Mouse (Mus musculus): ENCODE results near the gene Csrnp3.

DNA sequence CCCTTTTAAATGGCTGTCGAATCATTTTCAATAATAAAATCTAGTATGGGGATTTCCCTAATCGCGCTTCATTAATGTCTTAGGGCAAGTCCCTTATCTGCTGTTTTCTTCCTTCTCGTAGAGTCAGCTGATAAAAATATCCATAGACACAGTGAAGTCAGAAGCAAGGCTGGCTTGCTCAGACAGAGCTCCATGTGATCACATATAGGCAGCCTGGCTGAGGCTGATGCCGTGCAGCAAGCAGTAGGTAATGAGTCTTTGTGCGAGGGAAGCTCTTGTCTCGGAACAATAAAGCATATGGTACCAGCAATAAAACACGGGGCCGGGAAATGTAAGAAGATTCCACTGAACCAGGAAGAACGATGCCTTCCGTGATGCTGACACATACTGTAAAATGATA lies 84.4 kb downstream of the Csrnp3 start:
- no peak for TF ChIP-seq CTCF (IDR thresholded peaks at IDR 0.05; ENCODE audit: control insufficient read depth, insufficient read depth, insufficient read length)
- TF ChIP-seq FOSL1 (IDR thresholded peaks at IDR 0.05; ENCODE audit: insufficient read depth, low read length, poor library complexity, severe bottlenecking), result no peak
